Mouse (Mus musculus): Measurements from ENCODE around the gene Agtr1b.

Agtr1b gene

GRCm38 (mm10) chr3:20366558-20367522, at the start of gene Agtr1b:
Agtr1b (minus strand) TSS chr3:20367177.
- DNase-seq = no peak

GRCm38 (mm10) chr3:20353598-20353997, 13.4 kb downstream of the Agtr1b start:
- no peak for DNase-seq

DNA sequence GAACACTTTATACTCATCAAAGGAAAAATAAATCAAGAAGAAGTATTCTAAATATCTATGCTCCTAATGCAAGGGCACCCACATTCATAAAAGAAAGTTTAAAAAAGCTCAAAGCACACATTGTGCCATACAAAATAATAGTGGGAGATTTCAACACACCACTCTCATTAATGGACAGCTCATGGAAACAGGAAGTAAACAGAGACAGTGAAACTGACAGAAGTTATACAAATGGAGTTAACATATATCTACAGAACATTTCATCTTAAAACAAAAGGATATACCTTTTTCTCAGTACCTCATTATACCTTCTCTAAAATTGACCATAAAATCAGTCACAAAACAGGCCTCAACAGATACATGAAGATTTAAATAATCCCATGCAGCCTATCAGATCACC, 18.8 kb downstream of the Agtr1b start:
- DNase-seq = no peak

GRCm38 (mm10) chr3:20340402-20340801, 26.6 kb downstream of the Agtr1b start:
- DNase-seq = no peak

DNA sequence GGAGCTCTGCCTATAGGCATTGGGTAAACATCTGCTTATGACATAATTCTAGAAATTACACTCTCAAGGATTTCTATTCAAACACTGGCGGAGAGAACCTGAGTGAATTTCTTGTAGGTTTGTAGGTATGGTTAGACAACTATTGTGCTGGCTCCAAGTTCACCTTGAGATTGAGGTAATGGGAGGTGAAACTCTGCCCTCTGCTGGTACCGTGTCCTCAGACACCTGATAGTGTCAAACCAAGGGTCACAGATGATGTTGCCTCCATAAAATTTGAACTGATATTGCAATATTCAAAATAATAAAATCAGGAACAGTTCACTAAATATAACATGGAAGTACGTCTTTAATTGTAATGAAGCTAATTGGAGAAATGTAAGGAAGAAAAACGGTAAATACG, 32.3 kb downstream of the Agtr1b start:
- DNase-seq = no peak

GRCm38 (mm10) chr3:20317233-20317632, 49.7 kb downstream of the Agtr1b start:
- DNase-seq = no peak

GRCm38 (mm10) chr3:20309142-20309541, 57.8 kb downstream of the Agtr1b start:
- no peak for DNase-seq

DNA sequence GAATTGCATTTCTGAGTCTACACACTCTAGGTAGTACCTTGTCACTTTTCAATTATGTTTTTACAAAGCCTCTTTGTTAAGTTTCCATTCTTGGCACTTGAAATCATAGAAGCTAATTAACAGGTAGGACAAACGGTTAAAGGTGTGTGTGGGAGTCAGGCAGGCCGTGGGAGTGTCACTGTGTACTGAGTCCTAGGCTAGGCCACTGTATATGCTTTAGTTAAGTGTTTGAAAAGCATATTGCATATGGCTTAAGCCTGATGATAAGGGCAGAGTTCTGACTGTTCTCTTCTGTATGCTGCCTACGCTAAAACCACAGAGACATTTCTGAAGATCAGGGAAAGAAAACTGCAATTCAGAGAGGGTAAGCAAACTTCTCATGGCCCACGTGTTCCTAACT, 59.7 kb downstream of the Agtr1b start:
- no peak for DNase-seq

DNA sequence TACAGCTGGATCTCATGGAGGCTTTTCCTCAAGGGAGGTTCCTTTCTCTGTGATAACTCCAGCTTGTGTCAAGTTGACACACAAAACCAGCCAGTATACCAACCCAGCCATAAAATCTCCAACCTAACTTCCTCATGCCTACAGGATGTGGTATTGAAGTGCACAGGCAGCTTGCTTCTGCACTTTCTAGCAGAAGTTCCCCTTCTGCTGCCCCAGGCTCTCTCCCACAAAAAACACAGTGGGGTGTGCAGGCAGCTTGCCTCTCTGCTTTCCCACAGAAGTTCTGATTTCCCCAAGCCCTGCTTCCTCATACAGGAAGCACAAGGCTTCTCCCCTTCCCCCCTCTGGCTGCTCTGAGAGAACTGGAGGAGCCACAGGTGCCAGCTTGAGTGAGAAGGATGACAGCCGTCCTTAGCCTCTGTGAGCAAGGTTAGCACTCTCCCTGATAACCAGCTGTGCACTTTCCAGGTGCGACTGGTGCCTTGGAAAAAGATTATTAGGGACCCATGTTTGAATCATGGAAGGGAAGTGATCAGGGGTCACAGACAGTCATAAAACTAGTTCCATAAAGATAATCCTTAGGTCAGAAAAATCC, 62.1 kb downstream of the Agtr1b start:
- DNase-seq = no peak

- no peak for DNase-seq
These were observed 71.4 kb downstream of the Agtr1b start for GRCm38 (mm10) chr3:20295546-20295945.

- DNase-seq = no peak
These were observed 72.2 kb downstream of the Agtr1b start for GRCm38 (mm10) chr3:20294542-20295348.

GRCm38 (mm10) chr3:20291370-20291769, 75.6 kb downstream of the Agtr1b start:
- no peak for DNase-seq

DNA sequence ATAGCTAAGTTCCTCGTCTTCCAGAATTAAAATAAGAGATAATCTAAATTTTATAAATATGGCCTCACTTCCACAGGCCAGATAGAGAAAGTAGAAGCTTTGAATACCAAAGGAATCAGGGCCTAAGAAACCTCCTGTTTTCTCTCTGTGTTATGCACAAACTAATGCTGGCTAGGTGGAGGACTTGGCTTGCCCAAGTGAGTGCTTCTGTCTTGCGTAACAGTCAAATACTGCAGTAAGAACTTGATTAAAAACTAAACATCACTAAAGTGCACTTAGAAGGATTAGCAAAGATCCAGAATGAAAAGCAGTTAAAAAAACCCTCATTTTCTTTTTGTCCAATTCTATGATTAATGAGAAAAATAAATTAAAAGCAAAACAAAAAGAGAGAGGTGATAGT, 78.2 kb downstream of the Agtr1b start:
- DNase-seq = no peak

- no peak for DNase-seq
These were observed 85.2 kb downstream of the Agtr1b start for GRCm38 (mm10) chr3:20281796-20282195.

GRCm38 (mm10) chr3:20275633-20276032, 91.3 kb downstream of the Agtr1b start, which contains the start of gene Cpb1:
Cpb1 (minus strand) TSS chr3:20275733.
- DNase-seq = no peak
